Mouse (Mus musculus): Measurements from ENCODE around the gene Pdzrn4.

DNA sequence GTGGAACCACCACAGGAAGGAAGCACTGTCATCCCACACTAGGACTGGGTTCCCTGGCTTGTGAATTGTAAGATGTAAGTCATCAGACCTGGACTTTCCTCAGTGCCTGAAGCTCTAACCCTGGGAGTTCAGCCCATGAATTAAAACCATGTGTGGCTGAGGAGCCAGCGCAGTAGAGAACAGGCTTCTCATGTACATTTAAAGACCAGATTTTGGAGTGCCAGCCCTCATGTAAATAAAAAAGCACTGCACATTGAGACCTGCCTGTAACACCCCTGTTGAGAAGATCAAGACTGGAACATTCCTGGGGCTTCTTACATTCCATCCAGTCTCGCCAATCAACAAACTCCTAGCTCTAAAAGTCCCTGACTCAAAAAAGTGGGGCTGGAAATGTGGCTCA, 342.0 kb downstream of the Pdzrn4 start:
- no peak for TF ChIP-seq CTCF (IDR thresholded peaks at IDR 0.05; ENCODE audit: low read depth)
- TF ChIP-seq EP300 (IDR thresholded peaks at IDR 0.05; ENCODE audit: low read depth), result no peak
